Mouse (Mus musculus): ENCODE results near the gene Gtf2ird2.

GRCm38 (mm10) chr5:134251083-134251482 lies 67.3 kb downstream of the Gtf2ird2 start:
- no peak for TF ChIP-seq POLR2A (IDR thresholded peaks at IDR 0.05; ENCODE audit: low read depth, low read length)
- TF ChIP-seq CTCF (conservative IDR thresholded peaks at IDR 0.05; ENCODE audit: insufficient read depth, insufficient read length, low read depth, low read length): no peak

All from kidney, adult 2 months (tissue).